ENCODE assay signal across 8 mouse cellular contexts in genomic region chr19:34825946-34826655, GRCm38 (mm10). TPM values are rescaled to one million over a fixed set of nuclear protein-coding genes. Genes with fewer than 3 reads are reported as not detected.
DNase-seq lines count a peak whose midpoint lies in the region; ATAC-seq lines count a peak whose summit lies in the region.

No protein-coding gene starts in this region.

- peaks cover 7% of the 10 kb centered on the region for H3K36me3 ChIP-seq in heart, embryonic 12.5 days
- no peaks in the 10 kb centered on the region; the same call in 1 of the 2 replicates for H3K36me3 ChIP-seq in hindbrain, embryonic 16.5 days (ENCODE audit: control insufficient read depth, insufficient read depth, low read length)
- H3K36me3 ChIP-seq in liver, embryonic 13.5 days = peaks cover 10% of the 10 kb centered on the region

- 64% methylated on average over 13 of the region's 13 CpGs for WGBS in heart, embryonic 12.5 days
- WGBS in hindbrain, embryonic 16.5 days = 72% methylated on average over 13 of the region's 13 CpGs
- 53% methylated on average over 13 of the region's 13 CpGs for WGBS in liver, embryonic 13.5 days (ENCODE audit: insufficient replicate concordance)

- DNase-seq in heart, adult 11 months = peak; percentile 84
- DNase-seq in 3T3-L1 (ENCODE audit: low read depth, low spot score) = peak; percentile 56
- peak; percentile 44 for DNase-seq in embryo, embryonic 10 days (ENCODE audit: low spot score)
- DNase-seq in liver, embryonic 13.5 days = no peak
- peak; percentile 1 for DNase-seq in retina, adult 2 months (ENCODE audit: low read depth, low spot score)

- no peak overlapping the region for H3K4me2 ChIP-seq in heart, embryonic 12.5 days
- no peak overlapping the region for H3K4me2 ChIP-seq in hindbrain, embryonic 16.5 days (ENCODE audit: low read length)
- no peak overlapping the region for H3K4me2 ChIP-seq in liver, embryonic 13.5 days

- no peak overlapping the region for H3K27ac ChIP-seq in heart, embryonic 12.5 days (ENCODE audit: poor library complexity, severe bottlenecking)
- no peak overlapping the region for H3K27ac ChIP-seq in hindbrain, embryonic 16.5 days (ENCODE audit: low read depth, low read length)
- H3K27ac ChIP-seq in liver, embryonic 13.5 days = no peak overlapping the region

- no peak overlapping the region for H3K4me3 ChIP-seq in heart, embryonic 12.5 days
- no peak overlapping the region for H3K4me3 ChIP-seq in hindbrain, embryonic 16.5 days (ENCODE audit: low read length)
- no peak overlapping the region for H3K4me3 ChIP-seq in liver, embryonic 13.5 days (replicated peaks)

- H3K9ac ChIP-seq in heart, embryonic 12.5 days = no peak overlapping the region
- no peak overlapping the region for H3K9ac ChIP-seq in hindbrain, embryonic 16.5 days (ENCODE audit: low read depth, low read length)
- no peak overlapping the region for H3K9ac ChIP-seq in liver, embryonic 13.5 days

- ATAC-seq in heart, embryonic 12.5 days (ENCODE audit: insufficient number of reproducible peaks, low FRiP score) = no peak
- peak; percentile 63 for ATAC-seq in activated CD4-positive, CD25-positive, alpha-beta regulatory T cell, adult 4 months
- peak; percentile 53; the same call in 1 of the 2 replicates for ATAC-seq in hindbrain, embryonic 16.5 days
- ATAC-seq in liver, embryonic 13.5 days (ENCODE audit: low read depth) = peak; percentile 54; the same call in 1 of the 2 replicates

- H3K27me3 ChIP-seq in heart, embryonic 12.5 days (replicated peaks) = no peaks in the 10 kb centered on the region
- H3K27me3 ChIP-seq in hindbrain, embryonic 16.5 days (replicated peaks; ENCODE audit: control insufficient read depth, insufficient read depth, low read length) = no peaks in the 10 kb centered on the region
- H3K27me3 ChIP-seq in liver, embryonic 13.5 days = no peaks in the 10 kb centered on the region

- no peaks in the 10 kb centered on the region; the same call in 1 of the 2 replicates for H3K4me1 ChIP-seq in heart, embryonic 12.5 days (replicated peaks)
- no peaks in the 10 kb centered on the region for H3K4me1 ChIP-seq in hindbrain, embryonic 16.5 days (ENCODE audit: control insufficient read depth, insufficient read depth, low read depth, low read length)
- H3K4me1 ChIP-seq in liver, embryonic 13.5 days (replicated peaks) = 0 out of 2 replicates have a peak, but pooled peaks cover 6% of the 10 kb centered on the region

- no peaks in the 10 kb centered on the region for H3K9me3 ChIP-seq in heart, embryonic 12.5 days (replicated peaks)
- no peaks in the 10 kb centered on the region for H3K9me3 ChIP-seq in hindbrain, embryonic 16.5 days (ENCODE audit: control insufficient read depth, low read length)
- no peaks in the 10 kb centered on the region for H3K9me3 ChIP-seq in liver, embryonic 13.5 days (replicated peaks)

RNA-seq across cellular contexts. Expression of gene Pank1, which starts 53.2 kb away (rescaled TPM):
- 13.9 and 14.0 TPM in 2 replicates for polyA plus RNA-seq in heart, embryonic 12.5 days (2016; fragmentation: Nextera tagmentation; extraction: Ambion mirVana)
- 1 to 10 TPM in 1 of 2 experiments, under 1 TPM in 1; 0.53 to 1.1 TPM for polyA plus RNA-seq in activated CD4-positive, CD25-positive, alpha-beta regulatory T cell, adult 4 months (2017; shearing (Covaris generic))
- polyA plus RNA-seq in hindbrain, embryonic 16.5 days (2015; fragmentation: Nextera tagmentation; extraction: Ambion mirVana) = 8.5 and 9.3 TPM in 2 replicates
- polyA plus RNA-seq in liver, embryonic 13.5 days (2015; fragmentation: Nextera tagmentation; extraction: Ambion mirVana) = 4.6 and 6.1 TPM in 2 replicates
